Mouse (Mus musculus): ENCODE measurements around the gene Itga9. TPM values are rescaled to one million over a fixed set of nuclear protein-coding genes. Genes with fewer than 3 reads are reported as not detected.

The Itga9 gene
- polyA plus RNA-seq, 1 experiment: 6.2 TPM

- no peak overlapping the region for H3K27ac ChIP-seq (ENCODE audit: control insufficient read depth, insufficient read depth, low read depth, low read length)
- no peak for TF ChIP-seq POLR2A (IDR thresholded peaks at IDR 0.05; ENCODE audit: control insufficient read depth, low read depth, low read length)
- no peaks in the 10 kb centered on the region for H3K36me3 ChIP-seq (ENCODE audit: control insufficient read depth, insufficient read depth, low read length)
These were observed 25.6 kb downstream of the Itga9 start for GRCm38 (mm10) chr9:118631775-118632757.

GRCm38 (mm10) chr9:118632758-118633143 lies 26.3 kb downstream of the Itga9 start:
- Histone ChIP-seq H3K27ac (ENCODE audit: control insufficient read depth, insufficient read depth, low read depth, low read length) (no peak overlapping the region), H3K4me1 (ENCODE audit: control insufficient read depth, insufficient read depth, low read length) (no peaks in the 10 kb centered on the region), H3K4me3 (ENCODE audit: control insufficient read depth, low read depth, low read length) (no peak overlapping the region), H3K27me3 (ENCODE audit: control insufficient read depth, insufficient read depth, low read length) (no peaks in the 10 kb centered on the region), H3K36me3 (ENCODE audit: control insufficient read depth, insufficient read depth, low read length) (no peaks in the 10 kb centered on the region)
- no peak for TF ChIP-seq POLR2A (IDR thresholded peaks at IDR 0.05; ENCODE audit: control insufficient read depth, low read depth, low read length)
- no peak for TF ChIP-seq CTCF (IDR thresholded peaks at IDR 0.05; ENCODE audit: control insufficient read depth, insufficient read depth, insufficient replicate concordance, low read depth, low read length)

More at GRCm38 (mm10) chr9:118631775-118632757, 25.6 kb downstream of the Itga9 start:
- no peaks in the 10 kb centered on the region for H3K4me1 ChIP-seq (ENCODE audit: control insufficient read depth, insufficient read depth, low read length)
- no peak overlapping the region for H3K4me3 ChIP-seq (ENCODE audit: control insufficient read depth, low read depth, low read length)
- H3K27me3 ChIP-seq (ENCODE audit: control insufficient read depth, insufficient read depth, low read length): no peaks in the 10 kb centered on the region

- H3K27ac ChIP-seq (ENCODE audit: control insufficient read depth, insufficient read depth, low read depth, low read length): no peak overlapping the region
- H3K4me3 ChIP-seq (ENCODE audit: control insufficient read depth, low read depth, low read length): no peak overlapping the region
- TF ChIP-seq CTCF (IDR thresholded peaks at IDR 0.05; ENCODE audit: control insufficient read depth, insufficient read depth, insufficient replicate concordance, low read depth, low read length) (no peak), POLR2A (IDR thresholded peaks at IDR 0.05; ENCODE audit: control insufficient read depth, low read depth, low read length) (no peak)
- no peaks in the 10 kb centered on the region for H3K36me3 ChIP-seq (ENCODE audit: control insufficient read depth, insufficient read depth, low read length)
- H3K4me1 ChIP-seq (ENCODE audit: control insufficient read depth, insufficient read depth, low read length): no peaks in the 10 kb centered on the region
- H3K27me3 ChIP-seq (ENCODE audit: control insufficient read depth, insufficient read depth, low read length): no peaks in the 10 kb centered on the region
These were observed 32.2 kb downstream of the Itga9 start for GRCm38 (mm10) chr9:118638642-118639210.

- no peak overlapping the region for H3K4me3 ChIP-seq (ENCODE audit: control insufficient read depth, low read depth, low read length)
- no peaks in the 10 kb centered on the region for H3K36me3 ChIP-seq (ENCODE audit: control insufficient read depth, insufficient read depth, low read length)
- no peak for TF ChIP-seq POLR2A (IDR thresholded peaks at IDR 0.05; ENCODE audit: control insufficient read depth, low read depth, low read length)
- no peak for TF ChIP-seq CTCF (IDR thresholded peaks at IDR 0.05; ENCODE audit: control insufficient read depth, insufficient read depth, insufficient replicate concordance, low read depth, low read length)
These were observed 39.3 kb downstream of the Itga9 start for GRCm38 (mm10) chr9:118645698-118646355.

GRCm38 (mm10) chr9:118647495-118647894 lies 41.0 kb downstream of the Itga9 start:
- Histone ChIP-seq H3K36me3 (ENCODE audit: control insufficient read depth, insufficient read depth, low read length) (no peaks in the 10 kb centered on the region), H3K27me3 (ENCODE audit: control insufficient read depth, insufficient read depth, low read length) (no peaks in the 10 kb centered on the region), H3K4me3 (ENCODE audit: control insufficient read depth, low read depth, low read length) (no peak overlapping the region), H3K27ac (ENCODE audit: control insufficient read depth, insufficient read depth, low read depth, low read length) (no peak overlapping the region), H3K4me1 (ENCODE audit: control insufficient read depth, insufficient read depth, low read length) (no peaks in the 10 kb centered on the region)
- TF ChIP-seq CTCF (IDR thresholded peaks at IDR 0.05; ENCODE audit: control insufficient read depth, insufficient read depth, insufficient replicate concordance, low read depth, low read length): no peak
- TF ChIP-seq POLR2A (IDR thresholded peaks at IDR 0.05; ENCODE audit: control insufficient read depth, low read depth, low read length): no peak

More at GRCm38 (mm10) chr9:118645698-118646355, 39.3 kb downstream of the Itga9 start:
- no peaks in the 10 kb centered on the region for H3K4me1 ChIP-seq (ENCODE audit: control insufficient read depth, insufficient read depth, low read length)
- H3K27ac ChIP-seq (ENCODE audit: control insufficient read depth, insufficient read depth, low read depth, low read length): no peak overlapping the region
- no peaks in the 10 kb centered on the region for H3K27me3 ChIP-seq (ENCODE audit: control insufficient read depth, insufficient read depth, low read length)

GRCm38 (mm10) chr9:118650976-118651375 lies 44.5 kb downstream of the Itga9 start:
- no peaks in the 10 kb centered on the region for H3K36me3 ChIP-seq (ENCODE audit: control insufficient read depth, insufficient read depth, low read length)
- H3K27me3 ChIP-seq (ENCODE audit: control insufficient read depth, insufficient read depth, low read length): no peaks in the 10 kb centered on the region
- no peaks in the 10 kb centered on the region for H3K4me1 ChIP-seq (ENCODE audit: control insufficient read depth, insufficient read depth, low read length)
- H3K4me3 ChIP-seq (ENCODE audit: control insufficient read depth, low read depth, low read length): no peak overlapping the region
- TF ChIP-seq CTCF (IDR thresholded peaks at IDR 0.05; ENCODE audit: control insufficient read depth, insufficient read depth, insufficient replicate concordance, low read depth, low read length): no peak
- no peak overlapping the region for H3K27ac ChIP-seq (ENCODE audit: control insufficient read depth, insufficient read depth, low read depth, low read length)

- H3K4me1 ChIP-seq (ENCODE audit: control insufficient read depth, insufficient read depth, low read length): no peaks in the 10 kb centered on the region
- H3K4me3 ChIP-seq (ENCODE audit: control insufficient read depth, low read depth, low read length): no peak overlapping the region
- no peaks in the 10 kb centered on the region for H3K27me3 ChIP-seq (ENCODE audit: control insufficient read depth, insufficient read depth, low read length)
- no peak overlapping the region for H3K27ac ChIP-seq (ENCODE audit: control insufficient read depth, insufficient read depth, low read depth, low read length)
- H3K36me3 ChIP-seq (ENCODE audit: control insufficient read depth, insufficient read depth, low read length): no peaks in the 10 kb centered on the region
- no peak for TF ChIP-seq POLR2A (IDR thresholded peaks at IDR 0.05; ENCODE audit: control insufficient read depth, low read depth, low read length)
- TF ChIP-seq CTCF (IDR thresholded peaks at IDR 0.05; ENCODE audit: control insufficient read depth, insufficient read depth, insufficient replicate concordance, low read depth, low read length): no peak
These were observed 45.4 kb downstream of the Itga9 start for GRCm38 (mm10) chr9:118651939-118652338.
